Mouse (Mus musculus) urinary bladder, postnatal 25 days (tissue): ENCODE measurements around the gene Hsd3b6.
"Not testable (repeated sequence)": the region's sequence is repeated elsewhere in the genome, so short reads cannot be mapped to it uniquely, and the experiment has no call there.

Experiments used
- DNase-seq: peaks from one replicate; pipeline ENCODE4 v3.0.0; 2022; ENCODE audit warnings: low spot score

The Hsd3b6 gene

DNA sequence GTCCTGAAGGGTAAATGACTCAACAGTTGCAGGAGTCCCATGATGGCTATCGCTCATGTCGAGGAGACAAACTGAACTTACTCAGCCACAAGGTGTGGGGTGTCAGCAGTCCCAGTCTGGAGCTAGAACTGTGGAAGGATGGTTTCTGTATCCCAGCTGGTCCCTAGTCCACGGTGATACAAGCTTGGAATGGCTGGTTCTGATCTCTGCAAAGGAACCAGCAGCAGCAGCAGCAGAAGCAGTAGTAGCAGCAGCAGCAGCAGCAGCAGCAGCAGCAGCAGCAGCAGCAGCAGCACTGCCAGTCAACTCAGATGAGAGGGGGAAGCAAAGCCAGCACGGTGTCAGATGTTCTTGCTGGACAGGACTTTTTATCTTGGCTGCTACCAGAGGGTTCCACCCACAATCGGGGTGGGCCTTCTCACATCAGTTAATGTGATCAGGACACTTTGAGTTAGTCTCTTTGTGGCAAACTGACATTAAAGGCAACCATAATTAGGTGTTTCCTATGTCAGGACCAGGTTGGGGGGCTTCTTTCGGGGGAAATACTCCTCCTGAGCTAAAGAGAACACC, at the start of gene Hsd3b6:
TSS of gene Hsd3b6 (minus strand) at position 343 of the 570 bp plus-strand sequence.
- no peak for DNase-seq

DNA sequence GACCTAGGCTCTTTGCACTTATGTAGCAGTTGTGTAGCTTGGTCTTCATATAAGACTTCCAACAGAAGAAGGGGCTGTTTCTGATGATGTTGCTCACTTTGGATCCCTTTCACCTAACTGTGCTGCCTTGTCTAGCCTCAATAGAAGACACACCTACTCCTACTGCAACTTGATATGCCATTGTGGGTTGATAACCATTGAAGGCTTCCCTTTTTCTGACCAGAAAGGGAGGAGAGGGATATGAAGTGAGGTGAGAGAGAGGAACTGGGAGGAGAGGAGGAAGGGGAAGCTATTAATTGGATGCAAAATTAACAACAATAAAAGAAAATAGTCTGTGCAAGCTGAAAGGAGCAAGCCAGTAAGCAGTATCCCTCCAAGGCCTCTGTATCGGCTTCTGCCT, 48.6 kb upstream of the Hsd3b6 start:
- no peak for DNase-seq

GRCm38 (mm10) chr3:98859576-98859975, 45.3 kb upstream of the Hsd3b6 start, which contains the start of gene Hsd3b1:
Gene Hsd3b1, minus strand, starts transcription at chr3:98859794.
- no peak for DNase-seq

DNA sequence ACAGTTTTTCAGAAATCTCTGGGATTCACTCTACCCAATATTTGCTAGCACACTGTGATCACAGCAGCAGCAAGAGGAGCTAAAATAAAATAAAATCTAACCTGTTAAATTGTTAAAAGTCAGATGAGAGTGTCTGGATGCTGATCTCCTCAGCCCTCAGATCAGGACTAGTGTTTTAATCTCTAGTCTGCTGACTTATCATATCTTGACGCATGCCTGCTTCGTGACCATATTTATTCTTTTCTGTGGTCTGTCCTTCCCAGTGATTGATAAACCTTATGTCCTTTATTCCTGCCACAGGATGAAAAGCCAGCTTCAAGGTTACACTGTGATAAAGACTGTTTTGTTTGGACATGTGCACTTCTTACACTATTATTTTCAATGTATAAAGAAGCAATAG, 43.8 kb upstream of the Hsd3b6 start:
- DNase-seq = no peak

DNA sequence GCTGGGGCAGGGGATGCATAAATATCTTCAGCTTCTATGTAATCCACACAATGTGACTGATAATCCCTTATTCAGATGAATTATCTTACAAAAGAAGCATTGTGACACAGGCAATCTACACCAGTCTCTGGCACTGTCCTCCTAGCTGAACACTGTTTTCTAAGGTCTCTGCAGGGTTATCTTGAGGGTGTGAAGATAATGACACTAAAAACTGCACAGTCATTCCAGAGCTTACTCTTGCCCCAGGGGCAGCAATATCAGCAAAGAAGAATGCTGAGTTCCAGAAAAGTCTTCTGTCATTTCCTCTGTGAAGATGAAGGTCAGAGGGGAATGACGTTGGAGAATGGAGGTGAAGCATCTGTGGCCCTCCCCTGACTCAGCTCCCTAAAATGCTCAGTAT, 42.6 kb upstream of the Hsd3b6 start:
- no peak for DNase-seq

DNA sequence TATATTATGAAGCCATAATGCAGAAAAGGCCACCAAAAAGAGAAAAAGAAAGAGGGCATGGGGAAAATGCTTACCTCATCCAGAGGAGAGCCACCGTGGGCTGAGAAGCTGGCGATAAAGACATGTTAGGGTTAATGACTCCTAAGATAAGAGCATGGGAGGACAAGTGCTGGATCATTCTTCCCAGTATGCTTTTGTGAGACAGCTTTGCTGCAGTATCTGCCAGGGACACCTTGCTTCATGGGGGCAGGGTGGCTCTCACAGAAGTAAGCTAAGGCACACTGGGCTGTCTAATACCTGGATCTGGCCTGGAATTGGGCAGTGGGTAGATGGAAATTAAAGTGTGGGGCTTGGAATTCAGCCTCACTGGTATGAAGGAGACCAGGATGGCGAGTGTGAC, 40.9 kb upstream of the Hsd3b6 start:
- no peak for DNase-seq

GRCm38 (mm10) chr3:98853685-98854084, 39.4 kb upstream of the Hsd3b6 start:
- no peak for DNase-seq

GRCm38 (mm10) chr3:98853051-98853450, 38.8 kb upstream of the Hsd3b6 start:
- no peak for DNase-seq

GRCm38 (mm10) chr3:98852631-98853030, 38.4 kb upstream of the Hsd3b6 start:
- DNase-seq = no peak

DNA sequence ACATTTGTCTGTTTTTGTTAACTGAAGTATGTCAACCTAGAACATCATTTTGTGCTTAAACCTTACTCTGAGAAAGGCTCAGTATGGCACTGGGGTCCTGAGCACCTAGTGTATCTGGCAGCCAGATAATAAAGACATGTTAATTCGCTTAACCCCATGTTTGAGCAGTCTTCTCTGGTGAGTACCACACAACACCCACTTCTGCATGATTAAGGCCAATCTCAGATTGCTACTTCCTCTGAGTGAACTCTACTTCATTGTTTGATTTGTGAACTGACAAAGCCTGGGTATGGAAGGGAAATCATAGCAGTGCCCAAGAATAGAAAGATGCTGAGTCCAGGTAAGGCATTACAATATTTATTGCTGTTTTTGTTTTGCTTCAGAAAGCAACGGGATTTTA, 37.6 kb upstream of the Hsd3b6 start:
- no peak for DNase-seq

DNA sequence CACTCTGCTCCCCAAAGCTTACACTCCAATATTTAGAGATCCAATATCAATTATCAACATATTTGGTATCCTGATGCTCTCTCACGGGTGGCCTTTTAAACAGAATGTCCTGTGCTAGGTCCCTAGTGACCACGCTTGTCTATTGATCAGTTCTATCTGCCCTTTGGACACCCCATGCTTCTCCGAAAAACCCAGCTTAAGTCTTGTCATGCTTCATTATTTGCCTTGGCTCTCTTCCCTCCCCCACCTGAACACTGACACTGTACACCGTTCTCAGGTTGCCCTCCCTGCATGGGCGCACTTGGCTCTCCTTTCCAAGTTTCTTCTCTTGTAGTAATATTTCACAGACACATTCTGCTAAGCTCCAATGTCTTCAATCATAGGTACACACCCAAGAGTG, 36.0 kb upstream of the Hsd3b6 start:
- DNase-seq = no peak

- no peak for DNase-seq
These were observed 34.7 kb upstream of the Hsd3b6 start for GRCm38 (mm10) chr3:98848898-98849297.

GRCm38 (mm10) chr3:98812653-98813052, 1.6 kb downstream of the Hsd3b6 start:
- DNase-seq = not testable (repeated sequence)

DNA sequence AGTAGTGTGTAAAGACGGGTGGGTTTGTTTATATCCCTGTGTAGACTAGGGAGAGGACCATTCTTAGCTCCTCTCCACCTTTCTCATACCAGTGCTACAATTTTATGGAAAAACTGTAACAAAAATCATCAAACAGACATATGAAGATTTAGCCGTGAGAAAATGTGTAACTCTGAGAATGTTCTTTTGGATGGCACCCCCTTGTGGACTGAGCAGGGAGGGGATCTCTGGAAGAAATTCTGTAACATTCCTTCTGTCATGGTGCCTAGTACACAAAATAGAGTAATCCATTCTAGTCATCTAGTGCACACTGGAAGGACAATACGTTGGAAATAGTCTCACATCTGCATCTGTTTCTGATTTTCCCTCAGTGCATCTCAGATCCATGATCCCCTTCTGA, 9.2 kb downstream of the Hsd3b6 start:
- not testable (repeated sequence) for DNase-seq

DNA sequence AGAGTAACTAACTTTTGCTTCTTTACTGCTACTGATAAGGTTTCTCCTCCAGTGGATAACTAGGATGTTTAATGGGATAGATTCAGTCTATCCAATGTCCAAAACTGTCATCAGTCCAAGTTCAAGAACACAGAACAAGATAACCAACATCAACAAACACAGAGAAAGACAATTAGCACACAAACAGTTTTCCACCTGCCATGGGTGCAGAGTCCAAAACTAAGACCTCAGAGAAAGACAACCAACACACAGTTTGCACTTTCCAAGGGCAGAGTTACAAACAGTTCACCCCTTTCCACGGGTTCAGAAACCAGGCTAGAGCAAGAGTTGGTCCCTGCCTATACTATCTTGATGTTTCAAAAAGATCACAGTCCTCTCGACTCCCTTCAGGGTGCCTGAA, 27.7 kb downstream of the Hsd3b6 start:
- DNase-seq = no peak

DNA sequence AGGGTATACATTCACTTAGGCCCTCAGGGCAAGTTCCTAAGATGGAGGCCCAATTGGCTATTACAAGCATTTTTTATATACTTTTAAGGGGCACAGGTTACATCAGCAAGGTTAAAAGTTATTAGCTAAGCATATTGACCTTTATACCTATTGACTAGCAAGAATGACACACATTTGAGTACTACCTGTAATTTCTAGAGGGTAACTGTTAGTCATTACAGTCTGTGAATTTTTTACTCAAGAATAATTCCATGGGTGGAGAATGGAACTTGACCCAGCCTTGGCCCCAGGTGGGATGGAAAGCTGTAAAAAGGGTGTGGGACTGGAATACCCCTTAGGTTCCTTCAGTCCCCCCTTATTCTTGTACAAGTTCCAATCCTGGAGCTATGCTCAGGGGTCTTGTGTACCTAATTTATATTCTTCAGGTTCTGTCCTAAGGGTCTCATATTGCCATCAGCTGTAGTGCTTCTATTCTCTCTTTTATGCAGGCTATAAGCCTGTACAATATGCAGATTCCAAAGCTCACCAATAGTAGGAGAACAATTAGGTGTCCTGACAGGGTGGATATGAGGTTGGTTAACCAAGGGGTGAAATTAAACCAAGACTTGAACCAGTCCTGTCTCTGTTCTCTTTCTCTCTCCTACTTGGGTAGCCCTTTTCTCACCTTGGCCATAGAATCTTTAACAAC, 31.9 kb downstream of the Hsd3b6 start:
- no peak for DNase-seq

DNA sequence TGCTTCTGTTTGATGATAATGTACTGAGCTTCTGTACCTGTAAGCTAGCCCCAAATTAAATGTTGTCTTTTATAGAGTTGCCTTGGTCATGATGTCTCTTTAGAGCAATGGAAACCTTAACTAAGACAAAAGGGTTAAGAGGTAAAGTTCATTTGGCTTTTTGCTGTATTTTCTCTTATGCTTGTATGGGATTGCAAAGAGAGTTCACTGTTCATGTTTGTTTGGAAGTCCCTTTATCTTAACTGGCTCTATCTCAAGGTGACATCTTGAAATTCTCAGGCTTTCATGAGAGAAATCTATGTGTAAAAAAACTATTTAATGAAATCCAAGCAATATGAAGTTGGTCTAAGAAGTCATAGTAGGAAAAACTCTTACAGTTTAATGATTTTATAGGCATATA, 33.3 kb downstream of the Hsd3b6 start:
- DNase-seq = no peak

DNA sequence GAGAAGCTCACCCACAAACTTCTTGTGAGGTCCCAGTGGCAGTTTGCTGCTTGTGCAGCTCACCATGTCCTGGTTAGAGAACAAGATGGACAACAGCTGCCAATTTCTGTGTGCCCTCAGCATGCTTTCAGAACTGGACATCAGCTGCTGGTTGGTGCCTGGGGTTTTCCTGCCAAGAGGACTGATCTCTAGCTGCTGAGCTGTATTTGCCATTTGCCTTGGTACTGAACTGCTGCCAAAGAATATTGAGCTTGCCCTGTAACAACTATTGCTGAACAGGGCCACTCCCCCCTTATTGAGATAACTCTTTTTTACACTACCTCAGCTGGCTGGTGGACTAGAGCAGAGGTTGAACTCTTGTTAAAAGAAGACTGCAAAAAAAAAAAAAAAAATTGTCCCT, 50.1 kb downstream of the Hsd3b6 start:
- no peak for DNase-seq

GRCm38 (mm10) chr3:98756836-98757235, 57.4 kb downstream of the Hsd3b6 start:
- DNase-seq = no peak
